Mouse (Mus musculus) liver, embryonic 14.5 days (tissue): ENCODE measurements around the gene Lsamp. TPM values are rescaled to one million over a fixed set of nuclear protein-coding genes. Genes with fewer than 3 reads are reported as not detected.

Source experiments
- ATAC-seq: fragments of 200-750 bp; cut with Nextera tagmentation; 2 replicates; pipeline ENCODE4 v1.8.0; 2017; ENCODE audit warnings: moderate number of reproducible peaks, mild to moderate bottlenecking, moderate library complexity; ENCODE audit not compliant: insufficient read depth
- DNase-seq, 3 experiments: peaks; one replicate each; pipeline ENCODE4 v3.0.0-alpha.2; 2012 to 2013; ENCODE audit warnings: low read depth in 3 of 3, low spot score in 3 of 3
- H3K27ac ChIP-seq: fragments of 300-500 bp; sonication (generic); 2 replicates; pipeline ENCODE4 v1.5.1; 2014; ENCODE audit warnings: moderate library complexity, mild to moderate bottlenecking, control low read depth, inconsistent platforms
- H3K27me3 ChIP-seq: fragments of 300-500 bp; sonication (generic); 2 replicates; pipeline ENCODE4 v1.6.1; 2014; ENCODE audit warnings: mild to moderate bottlenecking, low read length, moderate library complexity; ENCODE audit not compliant: control insufficient read depth, insufficient read depth
- H3K36me3 ChIP-seq: fragments of 300-500 bp; sonication (generic); replicated peaks from 2 replicates; pipeline ENCODE4 v1.6.1; 2014; ENCODE audit warnings: low read depth; ENCODE audit not compliant: control insufficient read depth, insufficient read depth
- H3K4me1 ChIP-seq, 2 experiments: fragments of 200-500 bp in 1 of 2; fragments of 300-500 bp in 1 of 2; sonication (generic) in 1 of 2; replicated peaks; 2 replicates each; pipeline ENCODE4 v1.6.1; 2012 to 2014; ENCODE audit warnings: antibody characterized with exemption in 1 of 2, inconsistent platforms in 1 of 2, low read length in 1 of 2; ENCODE audit not compliant: control insufficient read depth in 2 of 2, insufficient read depth in 2 of 2
- H3K4me2 ChIP-seq: fragments of 300-500 bp; sonication (generic); 2 replicates; pipeline ENCODE4 v1.6.1; 2014; ENCODE audit warnings: low read depth, mild to moderate bottlenecking, control low read depth, moderate library complexity
- H3K4me3 ChIP-seq, 2 experiments: fragments of 200-500 bp in 1 of 2; fragments of 300-500 bp in 1 of 2; sonication (generic) in 1 of 2; 2 replicates each; pipeline ENCODE4 v1.5.1; 2012 to 2014; ENCODE audit warnings: low read depth in 2 of 2, low read length in 2 of 2, mild to moderate bottlenecking in 2 of 2, control low read depth in 1 of 2, inconsistent platforms in 1 of 2, moderate library complexity in 1 of 2; ENCODE audit not compliant: insufficient read depth in 1 of 2
- H3K9ac ChIP-seq: fragments of 300-500 bp; sonication (generic); replicated peaks from 2 replicates; pipeline ENCODE4 v1.6.1; 2014; ENCODE audit warnings: mild to moderate bottlenecking, control low read depth, moderate library complexity
- H3K9me3 ChIP-seq: fragments of 300-500 bp; sonication (generic); 2 replicates; pipeline ENCODE4 v1.6.1; 2016; ENCODE audit warnings: low read length, mixed read lengths; ENCODE audit not compliant: control insufficient read depth
- CTCF ChIP-seq: IDR thresholded peaks from 2 replicates; pipeline ENCODE4 v1.5.1; 2016; ENCODE audit warnings: antibody characterized with exemption, low read depth, control low read depth
- EP300 ChIP-seq: IDR thresholded peaks from 2 replicates; pipeline ENCODE4 v1.6.1; 2016; ENCODE audit warnings: antibody characterized with exemption, low read depth
- WGBS: fragments of 180-500 bp; shearing (Covaris S2); extraction: QIAGEN DNeasy Blood & Tissue Kit; methylation state at CpG from one replicate; pipeline ENCODE4 v1.1.7; 2014; ENCODE audit not compliant: insufficient replicate concordance; 5-methylcytosine and 5-hydroxymethylcytosine counted together
- polyA plus RNA-seq, 2 experiments: library from polyadenylated mRNA; depleted of rRNA in 1 of 2; stranded (reverse) in 1 of 2; unstranded in 1 of 2; fragments of >200 nt; fragmentation: Nextera tagmentation in 1 of 2; extraction: Ambion mirVana in 1 of 2; gene quantifications; 2 replicates each; pipeline versions ENCODE4 v1.2.1 to v1.2.3; 2012 to 2014

Lsamp gene
- polyA plus RNA-seq, 2 experiments, result 0.03 to 0.06 TPM

GRCm38 (mm10) chr16:41764285-41764684, 1780.1 kb downstream of the Lsamp start:
- no peaks in the 10 kb centered on the region for H3K27me3 ChIP-seq
- ATAC-seq (no peak), DNase-seq (no peak)
- H3K27ac ChIP-seq, result no peak overlapping the region
- H3K4me1 ChIP-seq, result no peaks in the 10 kb centered on the region
- no peak for TF ChIP-seq CTCF
- H3K9me3 ChIP-seq, result no peaks in the 10 kb centered on the region
- WGBS, result 53% methylated on average over 6 of the region's 6 CpGs
- no peak overlapping the region for H3K4me2 ChIP-seq
- H3K4me3 ChIP-seq, result no peak overlapping the region
- no peaks in the 10 kb centered on the region for H3K36me3 ChIP-seq
- no peak overlapping the region for H3K9ac ChIP-seq

DNA sequence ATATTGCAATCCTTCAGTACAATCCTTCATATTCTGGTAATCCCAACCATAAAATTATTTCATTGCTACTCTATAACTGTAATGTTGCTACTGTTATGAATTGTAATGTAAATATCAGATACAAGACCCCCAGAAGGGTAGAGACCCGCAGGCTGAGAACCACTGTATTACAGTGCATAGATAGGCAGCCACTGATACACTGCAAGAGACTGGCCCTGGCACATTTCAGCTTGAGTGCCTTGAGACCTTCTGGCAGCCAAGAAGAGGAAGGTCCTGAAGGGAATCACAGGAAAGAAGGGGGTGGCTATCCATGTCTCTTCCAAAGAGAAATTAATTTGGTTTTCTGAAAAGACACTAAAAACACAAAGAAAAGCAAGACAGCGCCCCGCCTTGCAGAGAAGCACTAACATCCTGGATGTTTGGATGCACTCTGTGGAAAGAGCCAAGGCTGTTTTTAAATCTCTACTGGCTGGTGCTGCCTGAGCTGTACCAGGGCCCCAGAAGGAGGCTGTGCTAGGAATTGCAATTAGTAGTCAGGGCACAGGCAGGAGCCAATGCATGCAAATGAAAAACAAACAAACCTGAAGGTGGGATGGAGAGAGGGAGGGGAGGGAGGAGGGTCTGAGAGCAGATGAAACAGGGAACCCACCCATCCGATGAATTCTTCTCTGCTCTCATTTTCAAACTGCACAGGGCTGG, 1787.4 kb downstream of the Lsamp start:
- DNase-seq, result no peak
- H3K9ac ChIP-seq, result no peak overlapping the region
- 47% methylated on average over 4 of the region's 4 CpGs for WGBS
- no peaks in the 10 kb centered on the region for H3K4me1 ChIP-seq
- TF ChIP-seq EP300 (no peak), CTCF (no peak)
- H3K4me3 ChIP-seq, result no peak overlapping the region
- H3K36me3 ChIP-seq, result no peaks in the 10 kb centered on the region
- H3K4me2 ChIP-seq, result no peak overlapping the region
- no peak overlapping the region for H3K27ac ChIP-seq
- no peak for ATAC-seq
- no peaks in the 10 kb centered on the region for H3K27me3 ChIP-seq
- no peaks in the 10 kb centered on the region for H3K9me3 ChIP-seq

- ATAC-seq, result no peak
- no peak overlapping the region for H3K27ac ChIP-seq
- H3K9me3 ChIP-seq, result no peaks in the 10 kb centered on the region
- H3K4me2 ChIP-seq, result no peak overlapping the region
- 65% methylated on average over 1 of the region's 1 CpGs for WGBS
- DNase-seq, result no peak
- no peaks in the 10 kb centered on the region for H3K4me1 ChIP-seq
- H3K27me3 ChIP-seq, result no peaks in the 10 kb centered on the region
- no peaks in the 10 kb centered on the region for H3K36me3 ChIP-seq
- no peak overlapping the region for H3K9ac ChIP-seq
- TF ChIP-seq EP300 (no peak), CTCF (no peak)
- no peak overlapping the region for H3K4me3 ChIP-seq
Measured at GRCm38 (mm10) chr16:41777586-41777985, 1793.4 kb downstream of the Lsamp start.

DNA sequence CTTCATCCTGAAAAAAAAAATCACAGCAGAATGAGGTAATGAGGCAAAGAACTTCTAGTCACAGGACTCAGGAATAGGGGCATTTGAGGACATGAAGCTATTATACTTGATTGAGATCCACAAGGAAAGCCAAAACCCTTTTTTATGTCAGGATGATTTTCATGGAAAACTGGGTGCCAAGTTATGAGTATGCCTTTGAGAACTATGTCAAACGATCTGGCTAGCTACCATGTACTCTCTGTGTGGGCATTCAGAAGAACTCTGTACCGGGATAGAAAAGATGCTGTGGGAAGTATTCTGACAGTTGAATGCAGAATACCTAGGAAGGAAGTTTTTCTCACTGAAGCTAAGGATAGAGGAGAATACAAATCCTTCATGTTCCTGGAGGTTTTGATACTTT, 1801.4 kb downstream of the Lsamp start:
- Histone ChIP-seq H3K27ac (no peak overlapping the region), H3K27me3 (no peaks in the 10 kb centered on the region), H3K9me3 (no peaks in the 10 kb centered on the region), H3K9ac (no peak overlapping the region), H3K4me1 (no peaks in the 10 kb centered on the region), H3K4me3 (no peak overlapping the region), H3K4me2 (no peak overlapping the region), H3K36me3 (no peaks in the 10 kb centered on the region)
- no peak for ATAC-seq
- WGBS, result 58% methylated on average over 2 of the region's 2 CpGs
- TF ChIP-seq EP300 (no peak), CTCF (no peak)
- no peak for DNase-seq

DNA sequence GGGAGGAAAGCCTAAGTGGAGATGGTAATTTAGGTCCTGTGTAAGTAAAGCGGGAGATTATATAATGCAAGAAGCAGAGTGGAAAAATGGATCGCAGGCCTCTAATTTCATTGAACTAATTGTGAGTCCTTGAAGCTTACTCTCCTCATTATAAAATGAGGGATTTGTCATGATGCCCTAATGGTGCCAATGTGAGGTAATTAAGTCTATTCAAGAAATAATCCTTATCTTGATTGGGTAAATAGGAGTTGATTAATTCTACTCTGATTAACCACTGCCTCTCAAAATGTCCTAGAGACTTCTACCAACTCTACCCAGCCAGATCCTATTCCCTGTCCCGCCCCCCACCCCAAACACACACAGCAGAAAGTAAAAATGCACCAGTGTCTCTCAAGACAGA, 1802.5 kb downstream of the Lsamp start:
- no peak overlapping the region for H3K4me2 ChIP-seq
- no peak overlapping the region for H3K27ac ChIP-seq
- H3K4me1 ChIP-seq, result no peaks in the 10 kb centered on the region
- ATAC-seq (no peak), DNase-seq (no peak)
- no peaks in the 10 kb centered on the region for H3K36me3 ChIP-seq
- H3K4me3 ChIP-seq, result no peak overlapping the region
- H3K9ac ChIP-seq, result no peak overlapping the region
- H3K27me3 ChIP-seq, result no peaks in the 10 kb centered on the region
- TF ChIP-seq CTCF (no peak), EP300 (no peak)
- 66% methylated on average over 3 of the region's 3 CpGs for WGBS
- no peaks in the 10 kb centered on the region for H3K9me3 ChIP-seq
